Mouse (Mus musculus): Measurements from ENCODE around the gene Coq4.
A peak's percentile ranks its signal among the peaks of the same experiment; 100 is the strongest.
"Not testable (repeated sequence)": the region's sequence is repeated elsewhere in the genome, so short reads cannot be mapped to it uniquely, and the experiment has no call there.

The Coq4 gene

GRCm38 (mm10) chr2:29787104-29787917, at the start of gene Coq4:
Gene Coq4 (plus strand): TSS chr2:29787493.
- peak; percentile 86 to 89 for DNase-seq (ENCODE audit: low spot score in 2 of 2)

GRCm38 (mm10) chr2:29738799-29739198, 48.5 kb upstream of the Coq4 start:
- DNase-seq (ENCODE audit: low spot score in 2 of 2), result no peak

GRCm38 (mm10) chr2:29739368-29739767, 47.9 kb upstream of the Coq4 start:
- peak; percentile 20 to 59 for DNase-seq (ENCODE audit: low spot score in 2 of 2)

GRCm38 (mm10) chr2:29741207-29741606, 46.1 kb upstream of the Coq4 start:
- DNase-seq (ENCODE audit: low spot score in 2 of 2), result peak in 1 of 2 experiments; percentile 26

GRCm38 (mm10) chr2:29744256-29744655, 43.0 kb upstream of the Coq4 start:
- DNase-seq (ENCODE audit: low spot score in 2 of 2), result no peak

GRCm38 (mm10) chr2:29747188-29747782, 40.0 kb upstream of the Coq4 start:
- DNase-seq (ENCODE audit: low spot score in 2 of 2), result no peak

GRCm38 (mm10) chr2:29747852-29748251, 39.4 kb upstream of the Coq4 start:
- no peak for DNase-seq (ENCODE audit: low spot score in 2 of 2)

GRCm38 (mm10) chr2:29748499-29748898, 38.8 kb upstream of the Coq4 start:
- no peak for DNase-seq (ENCODE audit: low spot score in 2 of 2)

- no peak for DNase-seq (ENCODE audit: low spot score in 2 of 2)
These were observed 35.8 kb upstream of the Coq4 start, which contains the start of gene Gm13420 for GRCm38 (mm10) chr2:29751497-29751896. Gene Gm13420 (minus strand): TSS chr2:29751685.

GRCm38 (mm10) chr2:29752397-29752796, 34.9 kb upstream of the Coq4 start:
- DNase-seq (ENCODE audit: low spot score in 2 of 2), result no peak

- no peak for DNase-seq (ENCODE audit: low spot score in 2 of 2)
These were observed 31.6 kb upstream of the Coq4 start for GRCm38 (mm10) chr2:29755693-29756092.

GRCm38 (mm10) chr2:29764831-29765230, 22.5 kb upstream of the Coq4 start:
- peak; percentile 53 to 65 for DNase-seq (ENCODE audit: low spot score in 2 of 2)

GRCm38 (mm10) chr2:29767976-29768709, 19.1 kb upstream of the Coq4 start:
- DNase-seq (ENCODE audit: low spot score in 2 of 2), result no peak

GRCm38 (mm10) chr2:29768901-29769300, 18.4 kb upstream of the Coq4 start:
- peak in 1 of 2 experiments; percentile 47 for DNase-seq (ENCODE audit: low spot score in 2 of 2)

- no peak for DNase-seq (ENCODE audit: low spot score in 2 of 2)
These were observed 17.1 kb upstream of the Coq4 start for GRCm38 (mm10) chr2:29770162-29770561.

- DNase-seq (ENCODE audit: low spot score in 2 of 2), result no peak
These were observed 15.5 kb upstream of the Coq4 start for GRCm38 (mm10) chr2:29771611-29772461.

- no peak for DNase-seq (ENCODE audit: low spot score in 2 of 2)
These were observed 14.0 kb upstream of the Coq4 start for GRCm38 (mm10) chr2:29773323-29773722.

- DNase-seq (ENCODE audit: low spot score in 2 of 2), result not testable (repeated sequence)
These were observed 6.0 kb upstream of the Coq4 start for GRCm38 (mm10) chr2:29781256-29781655.

- no peak for DNase-seq (ENCODE audit: low spot score in 2 of 2)
These were observed 3.0 kb upstream of the Coq4 start for GRCm38 (mm10) chr2:29784290-29784689.

- DNase-seq (ENCODE audit: low spot score in 2 of 2), result peak; percentile 71 to 81
These were observed 816 bp downstream of the Coq4 start, which contains the start of gene Trub2 for GRCm38 (mm10) chr2:29787937-29788681. Gene Trub2 (minus strand): TSS chr2:29788502.
